Mouse (Mus musculus): ENCODE data around the gene Gm21721. TPM values are rescaled to one million over a fixed set of nuclear protein-coding genes. Genes with fewer than 3 reads are reported as not detected.

The Gm21721 gene
- not detected in 2 replicates for polyA plus RNA-seq (2012; rRNA removed; ENCODE audit: low replicate concordance)

DNA sequence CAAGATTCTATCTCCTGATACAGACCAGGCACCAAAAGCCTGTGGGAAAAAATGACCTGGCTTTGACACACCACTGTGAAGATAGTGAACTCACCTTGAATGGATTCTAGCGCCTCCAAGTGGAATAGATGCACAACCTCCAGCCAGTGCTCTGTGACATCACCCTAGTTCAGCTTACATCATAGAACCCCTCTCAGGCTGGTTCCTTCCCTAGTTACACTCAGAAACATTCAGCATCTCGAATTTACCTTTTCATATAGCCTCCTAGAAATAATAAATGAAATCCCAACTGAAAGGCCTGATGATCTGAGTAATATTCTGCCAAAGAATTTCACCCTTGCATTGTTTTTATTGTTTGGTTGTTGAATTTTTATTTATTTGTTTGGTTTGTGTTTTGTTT lies at the start of gene Gm21721:
TSS of gene Gm21721 (minus strand) at position 101 of the 400 bp plus-strand sequence.

Other genes starting within 250 kb of the Gm21721 start
- not detected in 2 replicates for gene Gm21292, start 68.3 kb downstream of the Gm21721 start, polyA plus RNA-seq (2012; rRNA removed; ENCODE audit: low replicate concordance)
- gene Gm21812, start 145.0 kb upstream of the Gm21721 start, polyA plus RNA-seq (2012; rRNA removed; ENCODE audit: low replicate concordance) = not detected in 2 replicates
- not detected in 2 replicates for gene Gm21874, start 214.0 kb upstream of the Gm21721 start, polyA plus RNA-seq (2012; rRNA removed; ENCODE audit: low replicate concordance)

Data from subcutaneous adipose tissue, adult 2 months (tissue).